Mouse (Mus musculus): ENCODE results near the gene Exoc1.

Gene Exoc1

GRCm38 (mm10) chr5:76529040-76529703, at the start of gene Exoc1:
Gene Exoc1, plus strand, starts transcription at chr5:76529311.
- CTCF ChIA-PET = no interaction called here

- CTCF ChIA-PET = no interaction called here
Observed at GRCm38 (mm10) chr5:76483811-76484210, 45.3 kb upstream of the Exoc1 start, which contains the start of gene Gm7271. Gene Gm7271, plus strand, starts transcription at chr5:76484040.

GRCm38 (mm10) chr5:76495126-76495525, 34.0 kb upstream of the Exoc1 start:
- CTCF ChIA-PET = no interaction called here

- CTCF ChIA-PET = interaction anchor here (0.6 kb wide), 1 partner anchor 12 kb away, joined by 3 read pairs; no protein-coding TSS in a partner anchor
Observed at GRCm38 (mm10) chr5:76522446-76522845, 6.7 kb upstream of the Exoc1 start.

- CTCF ChIA-PET = no interaction called here
Observed at GRCm38 (mm10) chr5:76524623-76525022, 4.5 kb upstream of the Exoc1 start.

GRCm38 (mm10) chr5:76525066-76525465, 4.0 kb upstream of the Exoc1 start:
- CTCF ChIA-PET = no interaction called here

- CTCF ChIA-PET = no interaction called here
Observed at GRCm38 (mm10) chr5:76525829-76526228, 3.3 kb upstream of the Exoc1 start.

- CTCF ChIA-PET = no interaction called here
Observed at GRCm38 (mm10) chr5:76529704-76530066, 574 bp downstream of the Exoc1 start.

- CTCF ChIA-PET = no interaction called here
Observed at GRCm38 (mm10) chr5:76533186-76533585, 4.1 kb downstream of the Exoc1 start.

- CTCF ChIA-PET = no interaction called here
Observed at GRCm38 (mm10) chr5:76536231-76536630, 7.1 kb downstream of the Exoc1 start.

- CTCF ChIA-PET = no interaction called here
Observed at GRCm38 (mm10) chr5:76537578-76537977, 8.5 kb downstream of the Exoc1 start.

GRCm38 (mm10) chr5:76540181-76540580, 11.1 kb downstream of the Exoc1 start:
- CTCF ChIA-PET = no interaction called here

- CTCF ChIA-PET = no interaction called here
Observed at GRCm38 (mm10) chr5:76540842-76541241, 11.7 kb downstream of the Exoc1 start.

- CTCF ChIA-PET = no interaction called here
Observed at GRCm38 (mm10) chr5:76543200-76543599, 14.1 kb downstream of the Exoc1 start.

GRCm38 (mm10) chr5:76550426-76550825, 21.3 kb downstream of the Exoc1 start:
- CTCF ChIA-PET = no interaction called here

GRCm38 (mm10) chr5:76565321-76565720, 36.2 kb downstream of the Exoc1 start:
- CTCF ChIA-PET = no interaction called here

- CTCF ChIA-PET = no interaction called here
Observed at GRCm38 (mm10) chr5:76574251-76574650, 45.1 kb downstream of the Exoc1 start.

GRCm38 (mm10) chr5:76577026-76577425, 47.9 kb downstream of the Exoc1 start:
- CTCF ChIA-PET = no interaction called here

- CTCF ChIA-PET = no interaction called here
Observed at GRCm38 (mm10) chr5:76585378-76585777, 56.3 kb downstream of the Exoc1 start.

GRCm38 (mm10) chr5:76588551-76589283, 59.6 kb downstream of the Exoc1 start, which contains the start of gene Cep135:
Gene Cep135, plus strand, starts transcription at chr5:76588698.
- CTCF ChIA-PET = no interaction called here

GRCm38 (mm10) chr5:76589311-76589710, 60.2 kb downstream of the Exoc1 start:
- CTCF ChIA-PET = no interaction called here

- CTCF ChIA-PET = no interaction called here
Observed at GRCm38 (mm10) chr5:76590009-76590408, 60.9 kb downstream of the Exoc1 start.

- CTCF ChIA-PET = no interaction called here
Observed at GRCm38 (mm10) chr5:76591885-76592284, 62.8 kb downstream of the Exoc1 start.

Data from spleen, embryonic (tissue).